Mouse (Mus musculus) liver, embryonic 14.5 days (tissue): Measurements from ENCODE around the gene Larp1b.

Experiments used
- CTCF ChIP-seq: IDR thresholded peaks from 2 replicates; pipeline ENCODE4 v1.5.1; 2016; ENCODE audit warnings: antibody characterized with exemption, low read depth, control low read depth
- EP300 ChIP-seq: IDR thresholded peaks from 2 replicates; pipeline ENCODE4 v1.6.1; 2016; ENCODE audit warnings: antibody characterized with exemption, low read depth

DNA sequence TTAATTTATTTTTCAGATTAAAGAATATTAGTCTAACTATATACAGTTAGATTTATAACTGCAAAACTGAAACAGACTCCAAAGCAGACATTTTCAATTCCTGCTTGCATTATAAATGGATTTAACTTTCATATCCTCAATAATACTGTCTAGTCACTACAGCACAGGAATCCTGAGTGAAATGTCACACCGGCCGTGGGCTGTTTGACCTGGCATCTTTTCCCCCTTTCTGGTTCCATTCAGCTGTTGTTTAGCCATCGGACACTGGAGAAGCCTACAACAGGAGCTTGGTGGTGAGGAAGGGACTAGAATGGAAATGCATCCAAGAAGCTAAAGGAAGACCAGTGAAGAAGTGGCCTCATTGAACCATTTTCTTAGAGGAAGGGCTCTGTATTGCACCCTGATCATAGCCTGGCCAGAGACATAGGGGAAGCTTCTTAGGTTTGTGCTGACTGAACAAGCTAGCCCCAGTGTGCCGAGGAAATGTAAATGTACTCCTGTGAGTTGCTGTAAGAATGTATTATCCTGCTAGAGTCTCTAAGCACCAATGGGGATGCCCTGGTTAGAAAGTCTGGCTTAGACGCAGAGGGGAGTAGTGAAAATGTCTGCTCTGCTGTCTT is 88.8 kb downstream of the Larp1b start:
- TF ChIP-seq CTCF, result no peak
- TF ChIP-seq EP300, result no peak
